Mouse (Mus musculus) macrophage (primary cell): ENCODE measurements around the gene Hfm1. TPM values are rescaled to one million over a fixed set of nuclear protein-coding genes. Genes with fewer than 3 reads are reported as not detected.

Experiments used
- H3K27ac ChIP-seq: fragments of 350-480 bp; formaldehyde crosslinking; 2 replicates; pipeline ENCODE4 v1.9.0; 2021
- H3K36me3 ChIP-seq: fragments of 350-480 bp; formaldehyde crosslinking; 2 replicates; pipeline ENCODE4 v1.9.0; 2021; ENCODE audit errors: inconsistent target
- H3K4me3 ChIP-seq: fragments of 350-480 bp; formaldehyde crosslinking; 2 replicates; pipeline ENCODE4 v1.9.0; 2021; ENCODE audit errors: inconsistent target
- H3K79me2 ChIP-seq: fragments of 350-480 bp; formaldehyde crosslinking; 2 replicates; pipeline ENCODE4 v1.9.0; 2021; ENCODE audit errors: inconsistent target
- WGBS: methylation state at CpG from one replicate; pipeline ENCODE4 v1.1.7; 2026; ENCODE audit warnings: inconsistent platforms; ENCODE audit not compliant: missing documents; 5-methylcytosine and 5-hydroxymethylcytosine counted together
- polyA plus RNA-seq: library from polyadenylated mRNA; stranded (reverse); fragments of 250-400 nt; gene quantifications from 3 replicates; pipeline ENCODE4 v1.2.4, GENCODE M21; 2018; ENCODE audit warnings: inconsistent platforms

Hfm1 gene
- polyA plus RNA-seq, 1 experiment from 2014 or later = not detected

DNA sequence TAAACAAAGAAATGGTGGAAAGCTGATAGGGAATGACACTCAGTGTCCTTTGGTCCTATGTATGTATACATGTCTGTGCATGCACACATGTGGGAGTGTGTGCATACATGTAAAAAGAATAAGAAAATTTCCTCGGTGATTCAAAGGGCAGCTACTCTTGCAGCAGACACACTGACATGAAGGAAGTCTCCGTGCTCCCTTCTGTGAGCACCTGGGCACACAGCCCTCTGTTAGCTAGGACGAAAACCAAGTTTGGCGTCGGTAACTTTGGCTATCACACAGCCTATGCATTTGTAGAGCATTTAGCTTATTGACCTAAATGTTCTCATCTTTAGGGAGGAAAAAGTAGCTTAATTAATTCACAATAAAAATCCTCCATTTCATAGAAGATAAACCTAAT lies 101.4 kb downstream of the Hfm1 start:
- Histone ChIP-seq H3K36me3 (no peaks in the 10 kb centered on the region), H3K4me3 (no peak overlapping the region), H3K79me2 (no peaks in the 10 kb centered on the region), H3K27ac (no peak overlapping the region)
- 79% methylated on average over 5 of the region's 5 CpGs for WGBS

DNA sequence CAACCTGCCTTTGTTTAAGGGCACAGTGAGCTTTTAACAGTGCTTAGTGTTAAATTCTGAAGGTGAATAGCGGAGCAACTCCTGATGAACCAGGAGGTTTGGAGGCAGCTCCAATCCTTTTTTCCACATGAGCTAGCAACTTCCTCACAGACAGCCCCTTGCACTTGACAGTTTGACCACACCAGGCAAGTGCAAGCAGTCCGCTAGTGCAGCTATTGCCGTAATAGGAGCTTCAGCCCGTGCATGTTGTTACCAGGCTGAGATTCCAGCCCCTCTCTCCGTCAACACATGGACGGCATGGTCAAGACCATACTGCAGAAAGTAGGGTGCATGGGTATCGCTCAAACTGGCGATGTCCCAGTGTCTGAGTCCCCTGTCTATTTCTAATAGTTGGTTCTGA lies 106.5 kb downstream of the Hfm1 start:
- no peak overlapping the region for H3K4me3 ChIP-seq
- 55% methylated on average over 8 of the region's 8 CpGs for WGBS
- no peaks in the 10 kb centered on the region for H3K36me3 ChIP-seq
- H3K79me2 ChIP-seq = no peaks in the 10 kb centered on the region
- no peak overlapping the region for H3K27ac ChIP-seq

DNA sequence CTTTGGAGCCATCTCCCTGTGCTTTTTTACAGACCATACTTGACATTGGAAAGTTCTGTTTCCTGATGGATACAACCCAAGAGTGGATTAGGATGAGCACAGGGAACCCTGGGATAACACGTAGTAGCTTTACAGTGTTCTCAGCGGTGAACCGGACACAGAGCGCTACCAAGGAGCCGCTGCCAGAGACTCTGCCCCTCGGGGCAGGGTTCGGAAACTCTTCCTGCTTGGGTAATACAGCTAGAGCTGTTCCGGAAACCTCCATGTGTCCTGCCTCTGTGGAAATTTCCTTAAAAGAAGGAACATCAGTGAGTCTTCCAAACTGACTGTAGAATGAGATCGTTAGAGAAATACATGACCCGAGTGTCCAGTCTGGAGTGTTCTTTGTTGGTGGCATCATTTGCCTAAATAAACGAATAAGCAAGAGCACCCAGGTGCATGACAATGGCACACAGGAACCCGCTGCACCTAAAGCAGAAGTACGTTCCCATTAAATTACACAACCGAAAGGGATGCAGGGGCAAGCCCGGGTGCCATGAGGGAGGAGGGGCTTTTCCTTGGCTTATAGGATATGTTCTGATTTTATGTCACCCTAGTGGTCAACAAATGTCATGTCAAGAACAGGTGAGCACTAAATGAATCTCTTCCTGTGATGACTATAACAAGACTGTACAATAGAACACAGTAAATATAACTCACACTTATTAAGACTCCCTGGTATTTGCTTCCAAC lies 110.0 kb downstream of the Hfm1 start:
- Histone ChIP-seq H3K79me2 (no peaks in the 10 kb centered on the region), H3K36me3 (no peaks in the 10 kb centered on the region), H3K27ac (no peak overlapping the region), H3K4me3 (no peak overlapping the region)
- 60% methylated on average over 15 of the region's 15 CpGs for WGBS

DNA sequence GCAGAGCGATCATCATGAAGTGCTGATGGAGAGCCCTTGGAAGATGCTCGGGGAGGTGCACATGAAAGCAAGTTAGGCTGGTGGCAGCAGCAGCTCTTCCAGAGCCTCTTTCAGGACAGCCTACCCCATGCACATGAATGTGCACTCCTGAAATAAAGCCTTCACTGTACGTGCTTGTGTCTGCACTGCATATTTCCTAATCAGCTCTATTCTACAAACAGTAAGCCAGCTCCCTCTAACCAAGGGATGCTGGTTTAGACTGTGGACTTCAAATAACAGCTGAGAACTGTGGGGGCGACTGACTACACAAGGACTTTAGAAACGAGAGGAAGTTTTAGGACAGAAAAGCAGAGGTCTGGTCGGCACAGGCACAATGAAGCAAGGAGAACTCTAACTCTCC lies 111.5 kb downstream of the Hfm1 start:
- Histone ChIP-seq H3K27ac (no peak overlapping the region), H3K79me2 (no peaks in the 10 kb centered on the region), H3K4me3 (no peak overlapping the region), H3K36me3 (no peaks in the 10 kb centered on the region)
- WGBS = 62% methylated on average over 6 of the region's 6 CpGs

DNA sequence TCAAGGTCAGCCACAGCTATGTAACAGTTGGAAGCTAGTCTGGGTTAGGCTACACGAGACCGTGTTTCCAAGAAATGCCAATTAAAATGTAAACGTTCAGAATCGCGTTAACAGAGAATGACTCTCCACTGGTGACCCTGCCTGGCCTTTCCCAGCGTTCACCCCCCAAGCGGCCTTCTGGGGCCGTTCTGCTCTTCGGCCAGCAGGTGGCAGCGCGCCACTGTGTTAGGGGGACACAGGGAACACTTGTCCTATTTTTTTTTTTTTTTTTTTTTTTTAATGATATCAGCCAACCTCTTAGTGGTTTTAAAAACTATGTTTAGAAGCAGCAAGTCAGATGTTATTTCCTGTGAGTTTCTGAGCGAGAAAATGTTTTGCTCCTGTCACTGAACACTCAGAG lies 123.0 kb downstream of the Hfm1 start:
- H3K27ac ChIP-seq = no peak overlapping the region
- 1% methylated on average over 12 of the region's 12 CpGs for WGBS
- no peaks in the 10 kb centered on the region for H3K79me2 ChIP-seq
- no peak overlapping the region for H3K4me3 ChIP-seq
- H3K36me3 ChIP-seq = no peaks in the 10 kb centered on the region

DNA sequence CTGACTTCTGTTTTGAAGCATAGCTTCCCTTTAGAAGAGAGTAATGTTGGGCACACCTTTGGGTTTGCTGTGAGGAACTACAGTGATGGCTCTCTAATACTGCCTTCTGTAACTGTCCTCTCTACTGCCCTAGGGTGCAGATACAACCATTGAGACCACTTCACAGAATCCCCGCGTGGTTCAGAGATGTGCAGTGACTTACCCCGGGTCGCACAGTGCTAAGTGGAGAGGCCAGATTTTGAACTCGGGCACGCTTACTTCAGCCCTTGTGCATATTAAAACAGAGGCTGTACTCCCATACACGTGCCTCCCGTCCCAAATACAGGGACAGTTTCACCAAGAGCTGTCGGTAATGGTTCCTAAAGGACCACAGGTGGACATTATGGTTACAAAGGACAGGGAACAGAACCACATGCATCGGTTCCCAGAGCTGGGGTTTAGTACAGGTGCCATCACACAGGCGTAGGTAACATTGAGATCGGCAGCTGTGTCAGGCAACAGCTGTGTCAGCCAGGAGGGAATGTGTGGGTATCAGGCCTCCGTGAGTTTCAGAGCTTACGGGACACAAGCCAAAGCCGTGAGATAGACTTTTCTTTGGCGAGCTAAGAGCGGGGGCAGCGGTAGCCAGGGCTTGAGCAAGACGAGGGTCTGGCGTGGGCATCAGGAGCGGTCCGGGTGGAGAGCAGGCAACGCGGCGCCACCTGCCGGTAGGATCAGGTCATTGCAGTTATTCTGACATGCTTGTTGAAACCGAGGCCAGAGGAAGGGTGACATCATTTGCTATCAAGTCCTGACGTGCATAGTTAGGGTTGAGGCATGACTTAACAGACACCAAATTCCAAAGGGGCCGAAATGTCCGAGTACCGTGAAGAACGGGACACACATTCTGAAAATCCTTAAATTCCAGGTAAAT lies 124.0 kb downstream of the Hfm1 start:
- Histone ChIP-seq H3K27ac (no peak overlapping the region), H3K79me2 (no peaks in the 10 kb centered on the region), H3K4me3 (no peak overlapping the region), H3K36me3 (no peaks in the 10 kb centered on the region)
- WGBS = 9% methylated on average over 32 of the region's 32 CpGs

DNA sequence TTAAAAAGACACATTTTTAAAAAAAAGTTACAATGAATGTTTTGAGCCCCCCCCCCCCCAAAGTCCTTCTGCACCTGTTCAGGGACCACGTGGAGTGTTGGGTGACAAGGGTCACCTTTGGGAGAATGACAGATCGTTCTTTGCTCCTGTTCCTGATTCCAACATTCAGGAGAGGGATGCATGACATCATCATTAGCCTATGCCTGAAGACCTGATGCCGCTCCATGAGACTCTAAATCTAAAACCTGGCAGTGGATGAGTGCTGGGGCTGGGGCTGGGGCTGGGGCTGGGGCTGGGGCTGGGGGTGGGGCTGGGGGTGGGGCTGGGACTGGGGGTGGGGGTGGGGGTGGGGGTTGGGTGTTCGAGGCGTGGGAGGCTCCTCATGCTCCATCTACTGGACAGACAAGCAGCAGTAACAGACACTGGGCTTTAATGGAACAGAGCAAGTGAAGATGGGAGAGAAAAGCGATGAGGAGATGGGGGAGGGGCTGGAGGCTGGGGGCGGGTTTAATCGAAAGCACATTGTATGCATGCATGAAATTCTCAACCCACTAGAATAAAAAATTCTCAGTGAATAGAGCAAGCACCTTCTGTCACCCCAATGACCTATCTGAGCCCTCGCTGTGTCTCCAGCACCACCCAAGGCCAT lies 124.8 kb downstream of the Hfm1 start:
- H3K4me3 ChIP-seq = no peak overlapping the region
- H3K36me3 ChIP-seq = no peaks in the 10 kb centered on the region
- WGBS = 47% methylated on average over 7 of the region's 9 CpGs
- H3K79me2 ChIP-seq = no peaks in the 10 kb centered on the region
- H3K27ac ChIP-seq = no peak overlapping the region

DNA sequence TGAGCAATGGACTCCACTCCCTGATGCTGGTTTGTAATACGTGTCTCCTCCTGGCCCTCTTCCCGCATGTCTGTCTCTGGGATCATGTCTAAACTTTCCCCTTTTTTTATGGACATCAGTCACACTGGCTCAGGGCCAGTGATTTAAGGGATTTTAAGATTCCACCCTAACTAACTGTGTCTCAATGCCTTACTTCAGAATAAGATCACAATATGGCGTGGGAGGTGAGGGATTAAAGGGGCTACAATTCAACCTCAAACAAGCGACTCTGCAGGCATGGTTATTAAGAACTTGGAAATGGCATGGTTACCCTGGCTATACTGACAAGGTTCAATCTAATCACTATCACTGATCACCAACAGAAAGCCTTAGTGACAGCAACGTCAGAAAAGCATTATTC lies 128.2 kb downstream of the Hfm1 start:
- no peaks in the 10 kb centered on the region for H3K79me2 ChIP-seq
- H3K27ac ChIP-seq = no peak overlapping the region
- no peak overlapping the region for H3K4me3 ChIP-seq
- 87% methylated on average over 5 of the region's 5 CpGs for WGBS
- H3K36me3 ChIP-seq = no peaks in the 10 kb centered on the region

DNA sequence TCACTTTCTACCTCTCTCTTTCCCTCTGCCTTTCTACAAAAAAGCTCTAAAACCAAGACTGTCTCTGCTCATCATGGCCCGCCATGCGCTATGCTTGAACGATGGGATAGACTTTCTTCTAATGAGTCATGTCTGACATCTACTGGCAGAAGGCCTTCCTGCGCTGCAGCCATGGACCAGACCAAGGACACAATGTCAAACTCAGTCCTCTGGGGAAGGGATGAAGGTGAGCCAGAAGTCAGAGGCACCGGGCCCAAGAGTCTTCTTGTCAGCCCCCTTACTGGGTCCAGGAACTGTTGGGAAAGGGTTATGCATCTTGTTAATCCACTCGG lies 134.9 kb downstream of the Hfm1 start:
- 18% methylated on average over 6 of the region's 6 CpGs for WGBS
- H3K36me3 ChIP-seq = no peaks in the 10 kb centered on the region
- H3K4me3 ChIP-seq = no peak overlapping the region
- H3K79me2 ChIP-seq = no peaks in the 10 kb centered on the region
- H3K27ac ChIP-seq = no peak overlapping the region

DNA sequence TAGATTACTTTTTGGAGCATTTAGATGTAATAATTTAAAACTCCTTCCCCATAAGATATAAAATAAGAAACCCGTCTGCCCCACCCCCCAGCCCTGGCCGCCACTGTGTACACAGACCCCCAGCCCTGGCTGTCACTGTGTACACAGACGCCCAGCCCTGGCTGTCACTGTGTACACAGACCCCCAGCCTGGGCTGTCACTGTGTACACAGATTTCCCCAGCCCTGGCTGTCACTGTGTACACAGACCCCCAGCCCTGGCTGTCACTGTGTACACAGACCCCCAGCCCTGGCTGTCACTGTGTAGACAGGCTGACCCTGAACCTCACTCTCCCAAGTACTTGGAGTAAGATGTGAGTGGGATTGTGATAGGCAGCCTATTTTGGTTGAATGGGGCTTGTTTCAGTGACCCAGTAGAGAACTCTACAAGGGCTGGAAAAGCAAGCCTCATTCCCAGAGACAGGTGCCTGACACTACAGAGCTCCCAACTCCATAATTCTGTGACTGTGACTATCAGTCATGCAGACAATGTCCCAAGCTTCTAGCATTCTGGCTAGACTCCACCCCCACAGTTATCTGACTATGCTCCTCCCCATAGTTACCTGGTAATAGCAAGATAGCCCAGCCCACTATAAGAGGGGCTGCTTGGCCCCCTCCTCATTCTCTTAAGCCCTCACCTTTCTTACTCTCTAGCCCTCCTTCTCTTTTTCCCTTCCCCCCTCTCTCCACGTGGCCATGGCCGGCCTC lies 135.5 kb downstream of the Hfm1 start:
- Histone ChIP-seq H3K27ac (no peak overlapping the region), H3K4me3 (no peak overlapping the region), H3K36me3 (no peaks in the 10 kb centered on the region), H3K79me2 (no peaks in the 10 kb centered on the region)
- WGBS = 61% methylated on average over 5 of the region's 5 CpGs

Other genes starting within 250 kb of the Hfm1 start
- gene Zfp644, start 229.0 kb downstream of the Hfm1 start, polyA plus RNA-seq = 17.7 to 25.9 TPM (median 22.3 TPM) in 3 replicates
- gene Cdc7, start 38.0 kb upstream of the Hfm1 start, polyA plus RNA-seq = 0.93 to 5.0 TPM (median 1.7 TPM) in 3 replicates